Mouse (Mus musculus) central nervous system, embryonic 11.5 days (tissue): ENCODE results near the gene Wfdc5. TPM values are rescaled to one million over a fixed set of nuclear protein-coding genes. Genes with fewer than 3 reads are reported as not detected.

Experiments
- polyA plus RNA-seq: library from polyadenylated mRNA; depleted of rRNA; stranded (reverse); fragments of >200 nt; gene quantifications from 2 replicates; pipeline ENCODE4 v1.2.3, GENCODE M21; 2012; rRNA removed

Gene Wfdc5
- not detected in 2 replicates for polyA plus RNA-seq

DNA sequence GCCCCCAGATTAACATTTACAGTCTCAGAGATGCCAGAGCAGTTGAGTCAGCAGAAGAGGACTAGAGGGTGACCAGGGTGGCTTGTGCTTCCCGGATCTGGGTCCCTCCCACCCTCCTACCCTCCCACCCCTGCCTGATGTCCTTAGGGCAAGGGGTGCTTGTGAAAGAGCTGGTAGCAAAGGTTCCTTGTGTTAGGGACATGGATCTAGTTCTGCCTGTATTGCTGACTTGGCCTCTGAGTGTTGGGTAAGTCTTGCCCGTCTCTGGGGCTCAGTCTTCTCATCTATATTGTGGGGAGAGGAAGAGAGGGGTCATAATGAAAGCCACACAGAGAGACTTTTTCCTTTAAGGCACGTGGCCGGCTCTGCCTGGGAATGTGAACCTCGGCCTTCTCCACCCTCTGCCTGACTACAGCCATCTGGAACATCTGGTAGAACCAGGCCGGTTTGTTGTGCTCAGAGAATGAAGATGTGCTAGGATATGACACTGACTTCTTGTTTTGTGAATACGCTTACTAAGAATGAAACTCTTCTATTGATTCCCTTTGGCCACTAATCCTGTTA lies at the start of gene Wfdc5:
Gene Wfdc5, minus strand, starts transcription at position 51 of the 564 bp plus-strand sequence.

DNA sequence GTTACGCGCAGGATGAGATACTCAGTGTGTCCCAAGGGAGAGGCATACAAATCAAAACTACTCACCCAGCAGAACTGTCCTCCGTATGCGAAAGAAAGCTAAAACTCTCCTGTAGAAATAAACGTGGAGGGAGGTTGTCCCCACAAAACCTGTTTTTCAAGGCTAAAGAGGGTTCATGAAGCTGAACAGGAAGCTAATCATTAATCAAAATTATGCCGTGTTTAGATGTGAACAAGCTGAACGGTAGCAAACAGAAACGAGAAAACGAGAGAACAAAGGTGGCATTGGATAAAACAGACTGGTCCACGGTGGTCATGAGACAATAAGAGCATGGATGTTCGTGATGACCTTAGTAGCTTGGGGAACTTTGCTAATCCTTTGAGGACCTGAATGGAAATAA lies 39.0 kb upstream of the Wfdc5 start, which contains the start of gene Wfdc15b:
Gene Wfdc15b, minus strand, starts transcription at position 139 of the 400 bp plus-strand sequence.

DNA sequence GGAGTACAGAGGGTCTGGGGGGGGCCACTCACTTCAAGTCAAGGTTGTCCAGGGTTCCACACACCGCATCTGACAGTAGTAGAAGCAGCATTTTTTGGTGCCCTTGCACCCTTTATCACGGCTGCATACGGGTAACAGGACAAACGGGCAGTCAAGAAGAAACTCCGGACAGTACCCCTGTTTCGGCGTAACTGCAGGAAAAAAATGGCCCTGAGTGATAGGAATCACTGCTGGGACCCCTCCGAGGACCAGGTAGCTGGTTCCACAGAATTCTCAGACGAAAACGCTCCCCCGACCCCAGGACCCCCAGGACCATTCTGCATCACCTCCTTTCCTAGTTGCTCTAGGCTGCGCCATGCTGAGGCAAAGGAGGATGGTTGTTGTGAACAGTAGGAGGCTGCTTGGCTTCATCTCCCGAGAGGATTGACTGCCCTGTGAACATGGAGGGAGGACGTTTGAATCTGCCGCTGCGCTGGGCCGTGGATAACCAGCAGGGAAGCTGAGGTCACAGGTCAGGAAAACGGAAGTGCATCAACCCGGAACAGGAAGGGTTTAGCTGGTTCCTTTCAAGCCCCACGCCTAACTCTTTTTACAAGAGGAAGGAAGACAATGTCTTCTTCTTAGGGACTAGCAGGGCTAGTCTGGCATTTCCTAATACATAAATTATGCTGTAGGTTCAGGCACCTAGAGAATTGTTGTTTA lies 17.2 kb upstream of the Wfdc5 start, which contains the start of gene Wfdc15a:
Gene Wfdc15a, minus strand, starts transcription at position 505 of the 702 bp plus-strand sequence.

DNA sequence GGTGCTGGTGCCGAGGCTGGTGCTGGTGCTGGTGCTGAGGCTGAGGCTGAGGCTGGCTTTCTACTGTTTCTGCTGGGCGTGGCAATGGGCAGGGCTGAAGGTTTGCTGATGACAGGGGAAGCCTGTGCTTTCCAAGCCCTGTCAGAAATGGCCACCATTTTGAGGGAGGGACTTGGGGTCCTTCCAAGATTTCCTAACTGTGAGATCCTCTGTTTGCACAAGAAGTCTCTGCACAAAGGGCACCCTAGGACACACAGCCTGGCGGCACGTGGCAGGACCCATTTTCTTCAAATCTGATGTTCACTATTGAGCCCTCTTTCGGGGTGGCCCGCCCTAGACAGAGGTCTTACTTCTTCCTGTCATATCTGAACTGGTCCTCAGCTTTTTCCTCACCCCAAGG lies 8.0 kb upstream of the Wfdc5 start, which contains the start of gene Wfdc12:
Gene Wfdc12, minus strand, starts transcription at position 33 of the 400 bp plus-strand sequence.

DNA sequence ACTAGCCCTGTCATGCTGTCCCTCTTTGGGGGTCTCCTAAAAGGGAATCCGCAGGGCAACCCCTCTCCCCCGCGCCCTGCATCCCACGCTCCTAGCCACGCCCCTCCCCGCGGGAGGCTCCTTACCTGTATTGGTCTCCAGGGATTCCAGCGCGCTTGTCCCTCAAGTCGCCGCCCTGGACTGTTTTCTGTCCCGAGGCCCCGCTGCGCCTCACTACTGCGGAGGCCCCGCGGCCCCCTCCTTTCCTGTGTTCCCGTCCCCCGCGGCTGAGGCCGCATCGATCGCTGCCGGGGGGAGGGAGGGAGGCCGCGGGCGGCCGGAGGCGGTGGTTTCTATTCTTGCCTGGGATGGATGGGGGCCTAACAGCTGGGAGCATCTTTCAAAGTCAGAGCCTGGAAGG lies 11.6 kb downstream of the Wfdc5 start, which contains the start of gene Kcns1:
Gene Kcns1, minus strand, starts transcription at position 212 of the 400 bp plus-strand sequence.

Other genes starting within 250 kb of the Wfdc5 start
- 146 and 164 TPM in 2 replicates for gene Ywhab, start 187.8 kb downstream of the Wfdc5 start, polyA plus RNA-seq
- 2.5 and 3.7 TPM in 2 replicates for gene Pabpc1l, start 157.3 kb downstream of the Wfdc5 start, polyA plus RNA-seq
- 25.4 and 52.5 TPM in 2 replicates for gene Stk4, start 112.4 kb downstream of the Wfdc5 start, polyA plus RNA-seq
- 31.3 and 37.2 TPM in 2 replicates for gene Tomm34, start 111.6 kb downstream of the Wfdc5 start, polyA plus RNA-seq
- 0.08 and 0.24 TPM in 2 replicates for gene Kcns1, start 11.6 kb downstream of the Wfdc5 start, polyA plus RNA-seq
- gene Wfdc12, start 7.9 kb upstream of the Wfdc5 start, polyA plus RNA-seq: not detected in 2 replicates
- gene Wfdc15a, start 17.4 kb upstream of the Wfdc5 start, polyA plus RNA-seq: not detected in 2 replicates
- gene Wfdc15b, start 38.9 kb upstream of the Wfdc5 start, polyA plus RNA-seq: 0.22 TPM in 1 of 2 replicates, not detected in the other
- gene Svs2, start 55.7 kb upstream of the Wfdc5 start, polyA plus RNA-seq: not detected in 2 replicates
- gene Svs3b, start 73.9 kb upstream of the Wfdc5 start, polyA plus RNA-seq: not detected in 2 replicates
- gene Svs4, start 95.7 kb upstream of the Wfdc5 start, polyA plus RNA-seq: not detected in 2 replicates
- gene Svs3a, start 106.5 kb upstream of the Wfdc5 start, polyA plus RNA-seq: not detected in 2 replicates
- not detected in 2 replicates for gene Svs6, start 134.0 kb upstream of the Wfdc5 start, polyA plus RNA-seq
- gene Svs5, start 150.0 kb upstream of the Wfdc5 start, polyA plus RNA-seq: not detected in 2 replicates
- 0.68 and 1.5 TPM in 2 replicates for gene Slpi, start 206.4 kb upstream of the Wfdc5 start, polyA plus RNA-seq
- gene Rbpjl, start 220.4 kb upstream of the Wfdc5 start, polyA plus RNA-seq: 0.07 and 0.17 TPM in 2 replicates
- gene Matn4, start 222.4 kb upstream of the Wfdc5 start, polyA plus RNA-seq: 2.9 and 14.2 TPM in 2 replicates